7 mouse cellular contexts compared by ENCODE assay signal in genomic region chr17:8284254-8284661, GRCm38 (mm10). TPM values are rescaled to one million over a fixed set of nuclear protein-coding genes. Genes with fewer than 3 reads are reported as not detected.
DNase-seq lines count a peak whose midpoint lies in the region; ATAC-seq and TF ChIP-seq lines count a peak whose summit lies in the region.

No protein-coding gene starts in this region.

- H3K4me1 ChIP-seq in cortical plate, adult 2 months (ENCODE audit: control insufficient read depth, insufficient read depth, low read length): peaks cover 2% of the 10 kb centered on the region; the same call in 1 of the 2 replicates
- H3K4me1 ChIP-seq in hindbrain, postnatal 0 days (ENCODE audit: insufficient read depth, low read length): no peaks in the 10 kb centered on the region

- ATAC-seq in hindbrain, postnatal 0 days: peak; percentile 14; the same call in 1 of the 2 replicates

- peak overlapping the region; percentile 90 for H3K4me2 ChIP-seq in hindbrain, postnatal 0 days (ENCODE audit: low read depth, low read length)

- H3K36me3 ChIP-seq in hindbrain, postnatal 0 days (ENCODE audit: insufficient read depth, low read length): peaks cover 2% of the 10 kb centered on the region; the same call in 1 of the 2 replicates

- peak overlapping the region; percentile 94 for H3K9ac ChIP-seq in hindbrain, postnatal 0 days (replicated peaks; ENCODE audit: low read length)

- WGBS in hindbrain, postnatal 0 days: under 1% methylated on average over 32 of the region's 32 CpGs

- H3K4me3 ChIP-seq in cortical plate, adult 2 months (ENCODE audit: insufficient read depth, low read length): peak overlapping the region; percentile 99
- H3K4me3 ChIP-seq in hindbrain, postnatal 0 days (ENCODE audit: low read length): peak overlapping the region; percentile 89

- DNase-seq in adrenal gland, adult (ENCODE audit: inconsistent age in 2 of 2, low spot score in 1 of 2): peak; percentile 71 to 87
- peak; percentile 49 for DNase-seq in gastrocnemius, postnatal 14 days
- peak; percentile 41 for DNase-seq in hindbrain, postnatal 0 days (ENCODE audit: low spot score)
- peak; percentile 20 to 70 for DNase-seq in left cerebral cortex, postnatal 10 days (ENCODE audit: extremely low spot score in 1 of 2, low spot score in 2 of 2)
- peak; percentile 52 to 55 for DNase-seq in lung, postnatal 4 days
- DNase-seq in right cerebral cortex, postnatal 25 days: peak; percentile 41

- H3K27me3 ChIP-seq in hindbrain, postnatal 0 days (ENCODE audit: insufficient read depth, low read length): no peaks in the 10 kb centered on the region

- peak overlapping the region; percentile 97 for H3K27ac ChIP-seq in cortical plate, adult 2 months (ENCODE audit: insufficient read depth, low read length)
- peak overlapping the region; percentile 99 for H3K27ac ChIP-seq in hindbrain, postnatal 0 days

- H3K9me3 ChIP-seq in hindbrain, postnatal 0 days (ENCODE audit: low read length): no peaks in the 10 kb centered on the region

- TF ChIP-seq POLR2A in cortical plate, adult 2 months (IDR thresholded peaks at IDR 0.05; ENCODE audit: extremely low read depth, insufficient read depth, low read length): no peak

- TF ChIP-seq CTCF in cortical plate, adult 2 months (IDR thresholded peaks at IDR 0.05; ENCODE audit: extremely low read depth, insufficient read depth, low read length): no peak
- no peak; the same call in 1 of the 2 replicates for TF ChIP-seq CTCF in hindbrain, postnatal 0 days (IDR thresholded peaks at IDR 0.05; ENCODE audit: low read depth)

- intact Hi-C loops in gastrocnemius, postnatal 14 days (cut with DNase I; ENCODE audit: low total_unique reads): no loop called here
- intact Hi-C loops in left cerebral cortex, postnatal 10 days (cut with DNase I): no loop called here

RNA-seq across cellular contexts. Expression of gene Mpc1, which starts 1.6 kb away (rescaled TPM):
- polyA plus RNA-seq in cortical plate, adult 2 months (2012; rRNA removed): 398 and 433 TPM in 2 replicates
- total RNA-seq in gastrocnemius, postnatal 14 days (2021): 100 to 1,000 TPM; 266 to 303 TPM
- 485 and 522 TPM in 2 replicates for total RNA-seq in hindbrain, postnatal 0 days (2014; rRNA removed)
- polyA plus RNA-seq in hindbrain, postnatal 0 days (2015; fragmentation: Nextera tagmentation; extraction: Ambion mirVana): 608 and 645 TPM in 2 replicates
- total RNA-seq in left cerebral cortex, postnatal 10 days (2021): 100 to 1,000 TPM; 193 to 201 TPM

RNA-seq across cellular contexts. Expression of gene Sft2d1, which starts 26.6 kb away (rescaled TPM):
- polyA plus RNA-seq in cortical plate, adult 2 months (2012; rRNA removed): 117 and 124 TPM in 2 replicates
- 10 to 100 TPM; 13.3 to 14.8 TPM for total RNA-seq in gastrocnemius, postnatal 14 days (2021)
- 74.5 and 98.7 TPM in 2 replicates for total RNA-seq in hindbrain, postnatal 0 days (2014; rRNA removed)
- polyA plus RNA-seq in hindbrain, postnatal 0 days (2015; fragmentation: Nextera tagmentation; extraction: Ambion mirVana): 171 and 172 TPM in 2 replicates
- 10 to 100 TPM; 63.7 to 64.0 TPM for total RNA-seq in left cerebral cortex, postnatal 10 days (2021)

RNA-seq across cellular contexts. Expression of gene Ccr6, which starts 48.4 kb away (rescaled TPM):
- 0.42 TPM in 1 of 2 replicates, not detected in the other for polyA plus RNA-seq in cortical plate, adult 2 months (2012; rRNA removed)
- not detected for total RNA-seq in gastrocnemius, postnatal 14 days (2021)
- total RNA-seq in hindbrain, postnatal 0 days (2014; rRNA removed): not detected in 2 replicates
- polyA plus RNA-seq in hindbrain, postnatal 0 days (2015; fragmentation: Nextera tagmentation; extraction: Ambion mirVana): not detected in 2 replicates
- not detected for total RNA-seq in left cerebral cortex, postnatal 10 days (2021)

RNA-seq across cellular contexts. Expression of gene Prr18, which starts 53.0 kb away (rescaled TPM):
- polyA plus RNA-seq in cortical plate, adult 2 months (2012; rRNA removed): 34.3 and 40.8 TPM in 2 replicates
- under 1 TPM; 0.14 to 0.18 TPM for total RNA-seq in gastrocnemius, postnatal 14 days (2021)
- 40.9 and 41.2 TPM in 2 replicates for total RNA-seq in hindbrain, postnatal 0 days (2014; rRNA removed)
- polyA plus RNA-seq in hindbrain, postnatal 0 days (2015; fragmentation: Nextera tagmentation; extraction: Ambion mirVana): 17.6 and 18.0 TPM in 2 replicates
- total RNA-seq in left cerebral cortex, postnatal 10 days (2021): 10 to 100 TPM; 10.1 to 10.8 TPM

Comparison
In these comparisons a context has a peak if more than half of its experiments do, and no peak if none do; other contexts are left out.
1. Peak in every context shown above with its lines: DNase-seq, ATAC-seq, H3K4me3 ChIP-seq and H3K27ac ChIP-seq.